Mouse (Mus musculus) midbrain, embryonic 12.5 days (tissue): Measurements from ENCODE around the gene Arhgap24. TPM values are rescaled to one million over a fixed set of nuclear protein-coding genes. Genes with fewer than 3 reads are reported as not detected.

Source experiments
- ATAC-seq: fragments of 200-750 bp; cut with Nextera tagmentation; 2 replicates; pipeline ENCODE4 v1.8.0; 2017; ENCODE audit warnings: low read depth, moderate TSS enrichment, moderate library complexity; ENCODE audit not compliant: low FRiP score
- H3K27ac ChIP-seq: fragments of 300-500 bp; sonication (generic); replicated peaks from 2 replicates; pipeline ENCODE4 v1.5.1; 2016; ENCODE audit warnings: mild to moderate bottlenecking
- H3K27me3 ChIP-seq: fragments of 300-500 bp; sonication (generic); 2 replicates; pipeline ENCODE4 v1.6.1; 2016; ENCODE audit warnings: mild to moderate bottlenecking
- H3K36me3 ChIP-seq: fragments of 300-500 bp; sonication (generic); 2 replicates; pipeline ENCODE4 v1.6.1; 2016
- H3K4me1 ChIP-seq: fragments of 300-500 bp; sonication (generic); 2 replicates; pipeline ENCODE4 v1.6.1; 2016
- H3K4me2 ChIP-seq: fragments of 300-500 bp; sonication (generic); replicated peaks from 2 replicates; pipeline ENCODE4 v1.6.1; 2016; ENCODE audit warnings: mild to moderate bottlenecking, moderate library complexity
- H3K4me3 ChIP-seq: fragments of 300-500 bp; sonication (generic); 2 replicates; pipeline ENCODE4 v1.5.1; 2016; ENCODE audit warnings: mild to moderate bottlenecking
- H3K9ac ChIP-seq: fragments of 300-500 bp; sonication (generic); replicated peaks from 2 replicates; pipeline ENCODE4 v1.6.1; 2016; ENCODE audit warnings: mild to moderate bottlenecking, moderate library complexity
- H3K9me3 ChIP-seq: fragments of 300-500 bp; sonication (generic); 2 replicates; pipeline ENCODE4 v1.6.1; 2016; ENCODE audit warnings: mild to moderate bottlenecking
- WGBS: fragments of 180-500 bp; shearing (Covaris S2); methylation state at CpG from one replicate; pipeline ENCODE4 v1.1.7; 2016; 5-methylcytosine and 5-hydroxymethylcytosine counted together
- polyA plus RNA-seq: library from polyadenylated mRNA; unstranded; fragments of >200 nt; fragmentation: Nextera tagmentation; extraction: Ambion mirVana; gene quantifications from 2 replicates; pipeline ENCODE4 v1.2.1, GENCODE M21; 2016

Gene Arhgap24
- polyA plus RNA-seq, 1 experiment from 2014 or later: 5.7 TPM

DNA sequence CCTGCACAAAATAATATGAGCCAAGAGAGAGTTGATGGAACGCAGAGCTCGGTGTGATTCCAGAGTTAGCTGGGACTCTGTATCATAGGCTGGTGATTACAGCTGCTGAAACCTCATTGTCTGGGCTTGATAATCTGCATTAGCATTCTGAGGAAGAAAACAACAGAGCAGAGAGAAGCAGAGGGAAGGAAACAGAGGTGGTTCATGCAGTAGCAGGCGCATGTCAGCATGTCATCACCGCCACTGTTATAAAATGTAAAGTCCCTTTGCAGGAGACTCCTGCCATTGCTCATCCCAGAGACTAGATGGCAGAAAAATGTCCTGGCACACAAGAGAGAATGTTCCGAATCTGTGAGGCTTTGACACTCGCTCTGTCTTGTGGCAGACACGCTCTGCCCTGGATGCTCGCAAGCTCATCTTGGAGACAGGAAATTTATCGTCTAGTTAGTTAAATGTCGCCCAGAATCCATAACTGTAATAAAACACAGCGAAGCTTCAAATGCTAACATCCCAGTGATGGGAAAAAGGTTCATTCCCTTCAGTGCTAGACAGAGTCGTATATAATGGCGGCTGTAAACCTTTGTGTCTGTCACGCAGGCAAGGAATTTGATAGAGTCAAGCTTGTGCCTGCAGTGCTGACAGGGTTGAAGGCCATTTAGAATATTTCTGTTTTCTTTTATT, 407.4 kb downstream of the Arhgap24 start:
- WGBS: 75% methylated on average over 14 of the region's 14 CpGs
- Histone ChIP-seq H3K4me1 (0 out of 2 replicates have a peak, but pooled peaks cover 2% of the 10 kb centered on the region), H3K4me2 (no peak overlapping the region), H3K9ac (no peak overlapping the region), H3K4me3 (no peak overlapping the region), H3K9me3 (no peaks in the 10 kb centered on the region), H3K36me3 (no peaks in the 10 kb centered on the region), H3K27me3 (no peaks in the 10 kb centered on the region), H3K27ac (no peak overlapping the region)
- ATAC-seq: no peak

DNA sequence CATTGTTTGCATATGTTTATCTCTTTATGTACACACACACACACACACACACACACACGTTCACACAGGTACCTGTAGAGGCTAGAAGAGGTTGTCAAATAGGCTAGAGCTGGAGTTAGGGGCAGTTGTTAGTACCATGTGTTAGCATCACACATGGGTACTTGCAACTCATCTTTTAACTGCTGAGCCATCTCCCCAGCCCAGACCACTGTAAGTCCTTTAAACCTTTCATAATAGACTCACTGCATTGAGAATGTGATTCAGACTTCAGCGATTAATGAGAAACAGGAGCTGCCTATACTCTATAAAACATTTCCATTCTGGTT, 407.9 kb downstream of the Arhgap24 start:
- no peak overlapping the region for H3K9ac ChIP-seq
- WGBS: 93% methylated on average over 2 of the region's 2 CpGs

DNA sequence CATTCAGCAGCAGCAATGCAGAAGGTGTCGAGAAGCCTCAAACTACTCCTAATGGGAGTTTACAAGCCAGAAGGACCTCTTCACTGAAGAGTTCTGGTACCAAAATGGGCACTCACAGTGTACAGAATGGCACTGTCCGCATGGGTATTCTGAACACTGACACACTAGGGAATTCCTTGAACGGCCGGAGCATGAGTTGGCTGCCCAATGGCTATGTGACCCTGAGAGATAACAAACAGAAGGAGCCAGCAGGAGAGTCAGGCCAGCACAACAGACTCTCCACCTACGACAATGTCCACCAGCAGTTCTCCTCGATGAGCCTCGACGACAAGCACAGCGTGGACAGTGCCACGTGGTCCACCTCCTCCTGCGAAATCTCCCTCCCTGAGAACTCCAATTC, 411.0 kb downstream of the Arhgap24 start:
- no peak overlapping the region for H3K4me3 ChIP-seq
- H3K36me3 ChIP-seq: no peaks in the 10 kb centered on the region
- 95% methylated on average over 11 of the region's 11 CpGs for WGBS
- H3K9ac ChIP-seq: no peak overlapping the region
- H3K27me3 ChIP-seq: no peaks in the 10 kb centered on the region
- ATAC-seq: no peak
- H3K27ac ChIP-seq: no peak overlapping the region
- H3K4me1 ChIP-seq: 0 out of 2 replicates have a peak, but pooled peaks cover 2% of the 10 kb centered on the region
- no peak overlapping the region for H3K4me2 ChIP-seq
- no peaks in the 10 kb centered on the region for H3K9me3 ChIP-seq

More for the DNA sequence above, 407.9 kb downstream of the Arhgap24 start:
- H3K4me1 ChIP-seq: 0 out of 2 replicates have a peak, but pooled peaks cover 2% of the 10 kb centered on the region
- H3K9me3 ChIP-seq: no peaks in the 10 kb centered on the region
- no peaks in the 10 kb centered on the region for H3K36me3 ChIP-seq
- H3K4me3 ChIP-seq: no peak overlapping the region
- no peak overlapping the region for H3K4me2 ChIP-seq
- no peak for ATAC-seq
- H3K27ac ChIP-seq: no peak overlapping the region
- H3K27me3 ChIP-seq: no peaks in the 10 kb centered on the region

GRCm38 (mm10) chr5:102898301-102898700, 417.1 kb downstream of the Arhgap24 start:
- no peaks in the 10 kb centered on the region for H3K9me3 ChIP-seq
- H3K4me2 ChIP-seq: no peak overlapping the region
- H3K36me3 ChIP-seq: no peaks in the 10 kb centered on the region
- no peaks in the 10 kb centered on the region for H3K4me1 ChIP-seq
- ATAC-seq: no peak
- no peaks in the 10 kb centered on the region for H3K27me3 ChIP-seq
- no peak overlapping the region for H3K27ac ChIP-seq
- 94% methylated on average over 4 of the region's 4 CpGs for WGBS
- no peak overlapping the region for H3K9ac ChIP-seq
- no peak overlapping the region for H3K4me3 ChIP-seq

GRCm38 (mm10) chr5:102899680-102900215, 418.6 kb downstream of the Arhgap24 start:
- no peaks in the 10 kb centered on the region for H3K27me3 ChIP-seq
- H3K9me3 ChIP-seq: no peaks in the 10 kb centered on the region
- H3K4me2 ChIP-seq: no peak overlapping the region
- no peaks in the 10 kb centered on the region for H3K4me1 ChIP-seq
- no peak overlapping the region for H3K4me3 ChIP-seq
- H3K27ac ChIP-seq: no peak overlapping the region
- no peaks in the 10 kb centered on the region for H3K36me3 ChIP-seq
- H3K9ac ChIP-seq: no peak overlapping the region
- no peak for ATAC-seq
- 59% methylated on average over 6 of the region's 6 CpGs for WGBS

GRCm38 (mm10) chr5:102901176-102901575, 420.0 kb downstream of the Arhgap24 start:
- Histone ChIP-seq H3K9me3 (no peaks in the 10 kb centered on the region), H3K36me3 (no peaks in the 10 kb centered on the region), H3K4me1 (peaks cover 6% of the 10 kb centered on the region; the same call in 1 of the 2 replicates), H3K4me2 (no peak overlapping the region), H3K27me3 (no peaks in the 10 kb centered on the region), H3K9ac (no peak overlapping the region), H3K4me3 (no peak overlapping the region), H3K27ac (no peak overlapping the region)
- WGBS: 81% methylated on average over 5 of the region's 5 CpGs
- no peak for ATAC-seq

DNA sequence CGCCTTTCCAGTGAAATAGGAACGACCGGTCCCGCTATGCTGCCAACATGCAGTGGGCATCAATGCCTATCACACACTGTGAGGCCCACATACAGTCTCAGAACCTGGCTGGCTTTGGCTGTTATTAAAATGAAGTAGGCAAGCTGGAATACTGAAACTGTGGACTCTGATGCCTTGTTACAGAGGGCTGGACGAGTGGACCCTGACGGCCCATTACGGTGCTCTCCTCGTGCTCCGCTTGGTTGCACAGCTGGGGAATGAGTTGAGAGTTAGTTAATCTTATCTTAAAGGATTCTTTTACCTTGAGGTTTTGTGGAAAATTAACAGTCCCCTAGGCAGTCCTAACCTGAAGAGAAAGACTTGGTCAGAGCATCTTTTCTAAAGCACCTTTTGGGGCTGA, 422.3 kb downstream of the Arhgap24 start:
- H3K4me2 ChIP-seq: no peak overlapping the region
- H3K36me3 ChIP-seq: no peaks in the 10 kb centered on the region
- H3K27me3 ChIP-seq: no peaks in the 10 kb centered on the region
- no peak overlapping the region for H3K9ac ChIP-seq
- H3K9me3 ChIP-seq: no peaks in the 10 kb centered on the region
- 83% methylated on average over 9 of the region's 9 CpGs for WGBS
- no peak for ATAC-seq
- H3K27ac ChIP-seq: no peak overlapping the region
- no peak overlapping the region for H3K4me3 ChIP-seq
- peaks cover 6% of the 10 kb centered on the region; the same call in 1 of the 2 replicates for H3K4me1 ChIP-seq

DNA sequence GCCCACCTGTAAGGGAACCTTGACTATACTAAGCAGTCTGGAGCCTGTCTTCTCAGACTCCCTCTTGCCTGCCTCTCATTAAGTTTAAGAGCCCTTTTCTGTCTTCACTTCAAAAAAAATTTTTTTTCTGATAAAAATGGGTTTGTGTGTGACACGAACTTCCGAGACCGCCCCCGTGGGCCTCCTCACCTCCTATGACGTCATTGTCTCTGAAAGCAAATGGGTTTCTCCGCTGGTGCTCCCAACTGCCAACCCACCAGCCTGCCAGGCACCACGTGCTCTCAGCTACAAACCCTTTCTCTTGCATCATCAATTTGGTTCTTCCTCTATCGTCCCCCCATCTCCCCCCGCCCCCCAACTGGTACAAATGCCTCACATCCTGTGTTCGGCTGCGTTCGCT, 422.9 kb downstream of the Arhgap24 start:
- H3K4me2 ChIP-seq: no peak overlapping the region
- H3K4me1 ChIP-seq: peaks cover 6% of the 10 kb centered on the region; the same call in 1 of the 2 replicates
- 89% methylated on average over 12 of the region's 12 CpGs for WGBS
- no peak overlapping the region for H3K4me3 ChIP-seq
- no peak for ATAC-seq
- H3K36me3 ChIP-seq: no peaks in the 10 kb centered on the region
- H3K9ac ChIP-seq: no peak overlapping the region
- no peaks in the 10 kb centered on the region for H3K9me3 ChIP-seq
- no peaks in the 10 kb centered on the region for H3K27me3 ChIP-seq
- H3K27ac ChIP-seq: no peak overlapping the region

DNA sequence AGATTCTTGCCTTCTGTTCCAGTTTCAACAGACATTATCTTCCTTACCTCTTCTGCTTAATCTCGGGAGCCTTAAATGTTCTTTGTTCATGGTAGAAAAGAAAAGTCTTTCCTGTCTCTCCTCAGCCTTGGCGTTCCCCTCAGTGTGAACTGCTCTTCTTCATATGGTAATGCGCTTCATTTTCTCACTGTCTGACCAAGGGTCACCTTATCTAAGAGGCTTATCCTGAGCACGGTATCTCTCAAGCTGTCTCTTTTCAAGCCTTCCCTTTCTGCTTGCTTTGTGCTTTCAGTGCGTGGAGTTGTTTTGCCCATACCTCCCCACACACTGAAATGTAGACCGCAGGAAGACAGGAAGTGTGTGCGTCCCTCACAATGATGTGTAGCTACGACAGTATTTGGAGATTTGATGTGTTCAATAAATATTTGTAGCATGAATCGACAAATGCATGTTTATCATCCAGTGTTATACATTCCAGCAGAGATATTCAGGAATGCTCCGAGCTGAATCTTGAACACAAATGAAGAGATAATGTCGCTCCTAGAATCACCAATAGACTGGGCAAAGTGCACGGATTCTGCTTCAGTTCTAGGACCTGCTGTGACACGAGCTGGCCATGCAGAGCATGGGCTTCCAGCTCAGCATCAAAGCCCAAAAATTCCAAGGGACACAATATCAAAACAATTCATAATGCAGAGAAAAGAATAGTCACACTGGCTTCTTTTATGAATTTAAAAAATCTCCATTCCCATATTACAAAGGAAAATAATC, 424.4 kb downstream of the Arhgap24 start:
- no peaks in the 10 kb centered on the region for H3K36me3 ChIP-seq
- H3K9me3 ChIP-seq: no peaks in the 10 kb centered on the region
- WGBS: 34% methylated on average over 13 of the region's 13 CpGs
- peaks cover 6% of the 10 kb centered on the region; the same call in 1 of the 2 replicates for H3K4me1 ChIP-seq
- H3K4me3 ChIP-seq: no peak overlapping the region
- no peak for ATAC-seq
- H3K4me2 ChIP-seq: no peak overlapping the region; the same call in 1 of the 2 replicates
- no peak overlapping the region for H3K9ac ChIP-seq
- H3K27ac ChIP-seq: peak overlapping the region; percentile 31; the same call in 1 of the 2 replicates
- no peaks in the 10 kb centered on the region for H3K27me3 ChIP-seq

GRCm38 (mm10) chr5:102920199-102920598, 439.0 kb downstream of the Arhgap24 start:
- Histone ChIP-seq H3K9me3 (no peaks in the 10 kb centered on the region), H3K9ac (no peak overlapping the region), H3K27ac (no peak overlapping the region), H3K4me3 (no peak overlapping the region), H3K27me3 (no peaks in the 10 kb centered on the region), H3K36me3 (peaks cover 29% of the 10 kb centered on the region), H3K4me1 (no peaks in the 10 kb centered on the region), H3K4me2 (no peak overlapping the region)
- ATAC-seq: no peak
- 94% methylated on average over 2 of the region's 2 CpGs for WGBS

DNA sequence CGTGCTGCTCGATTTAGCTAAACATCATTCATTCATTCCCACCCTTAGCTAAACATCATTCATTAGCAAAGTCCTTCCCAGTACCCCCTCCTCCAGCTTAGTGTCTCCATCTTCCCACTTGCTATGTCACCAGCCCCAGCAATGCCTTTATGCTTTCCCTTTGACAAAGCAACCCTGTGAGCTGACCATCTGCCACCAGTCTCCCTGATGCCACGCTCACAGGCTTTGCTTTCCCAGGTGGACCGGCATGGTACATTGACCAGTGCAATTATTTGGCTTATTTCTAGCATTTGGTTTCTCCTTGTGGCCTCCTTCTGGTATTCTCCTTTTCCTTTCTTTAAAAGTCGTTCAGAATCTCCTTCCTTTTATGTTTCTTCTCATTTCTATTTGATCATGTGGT, 445.6 kb downstream of the Arhgap24 start:
- Histone ChIP-seq H3K9ac (no peak overlapping the region), H3K9me3 (no peaks in the 10 kb centered on the region), H3K4me3 (no peak overlapping the region), H3K27me3 (no peaks in the 10 kb centered on the region), H3K4me2 (no peak overlapping the region), H3K36me3 (peaks cover 19% of the 10 kb centered on the region), H3K27ac (no peak overlapping the region), H3K4me1 (no peaks in the 10 kb centered on the region)
- WGBS: 77% methylated on average over 5 of the region's 5 CpGs
- ATAC-seq: no peak

DNA sequence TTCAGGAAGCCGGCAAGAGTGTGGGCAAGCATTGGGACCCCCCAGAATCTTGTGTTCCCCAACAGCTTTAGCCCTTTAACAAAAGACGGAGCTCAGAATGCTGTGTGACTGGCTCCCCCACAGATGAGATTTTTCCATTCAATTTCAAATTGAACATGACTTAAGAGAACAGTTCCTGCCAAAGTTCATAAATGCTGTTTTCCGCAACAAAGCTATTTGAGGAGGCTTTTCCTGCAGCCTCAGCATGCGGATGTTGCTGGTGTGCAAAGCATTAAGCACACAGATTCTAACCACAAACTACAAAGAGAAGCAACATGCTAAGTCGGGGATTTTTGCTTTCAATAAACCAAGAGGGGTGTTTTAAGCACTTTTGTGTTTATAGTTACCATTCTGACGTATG, 449.0 kb downstream of the Arhgap24 start:
- no peak for ATAC-seq
- 55% methylated on average over 6 of the region's 6 CpGs for WGBS
- Histone ChIP-seq H3K4me3 (no peak overlapping the region), H3K36me3 (0 out of 2 replicates have a peak, but pooled peaks cover 2% of the 10 kb centered on the region), H3K9me3 (no peaks in the 10 kb centered on the region), H3K9ac (no peak overlapping the region), H3K4me2 (no peak overlapping the region), H3K27ac (no peak overlapping the region), H3K4me1 (no peaks in the 10 kb centered on the region), H3K27me3 (no peaks in the 10 kb centered on the region)
